14 mouse cellular contexts compared by ENCODE assay signal in genomic region chr15:81561501-81561900, GRCm38 (mm10).
"Had no signal": no experiment of that assay in that cellular context is flagged by ENCODE, and none has a peak within 500 bp of the region (broad histone marks: within the 10 kb centered on the region; RNA-seq: fewer than 3 reads in every experiment).

No protein-coding gene starts in this region.

- H3K4me3 ChIP-seq: megakaryocyte, embryonic 14.5 days; midbrain, embryonic 13.5 days; midbrain, embryonic 15.5 days; neural tube, embryonic 12.5 days; stomach, embryonic 15.5 days had no signal

- H3K27me3 ChIP-seq: midbrain, embryonic 13.5 days; midbrain, embryonic 15.5 days; neural tube, embryonic 12.5 days; stomach, embryonic 15.5 days had no signal

- H3K27ac ChIP-seq: macrophage; midbrain, embryonic 13.5 days; midbrain, embryonic 15.5 days; neural tube, embryonic 12.5 days; stomach, embryonic 15.5 days; stomach, postnatal 0 days had no signal

- H3K4me1 ChIP-seq: midbrain, embryonic 13.5 days; midbrain, embryonic 15.5 days; neural tube, embryonic 12.5 days; stomach, embryonic 15.5 days had no signal

- H3K36me3 ChIP-seq: midbrain, embryonic 13.5 days; midbrain, embryonic 15.5 days; neural tube, embryonic 12.5 days; stomach, embryonic 15.5 days had no signal

- H3K9me3 ChIP-seq: midbrain, embryonic 13.5 days; midbrain, embryonic 15.5 days; neural tube, embryonic 12.5 days; stomach, embryonic 15.5 days had no signal

- H3K9ac ChIP-seq: lung, embryonic 14.5 days; midbrain, embryonic 13.5 days; midbrain, embryonic 15.5 days; neural tube, embryonic 12.5 days; stomach, embryonic 15.5 days had no signal

- DNase-seq: lung, adult 18-20 months; lung, embryonic 14.5 days; lung, postnatal 10 days; lung, postnatal 36 days; right cerebral cortex, postnatal 14 days; thymus, adult 18-20 months; thymus, postnatal 36 days had no signal
